Mouse (Mus musculus): ENCODE measurements around the gene Myo18b. TPM values are rescaled to one million over a fixed set of nuclear protein-coding genes. Genes with fewer than 3 reads are reported as not detected.

The Myo18b gene
- total and polyA plus RNA-seq, 3 experiments: not detected

GRCm38 (mm10) chr5:112776781-112777405, 119.3 kb downstream of the Myo18b start:
- Histone ChIP-seq H3K4me1 (ENCODE audit: control insufficient read depth in 1 of 2, insufficient read depth in 2 of 2) (no peaks in the 10 kb centered on the region), H3K79me2 (replicated peaks; ENCODE audit: control insufficient read depth, extremely low read depth, insufficient read depth, poor library complexity, severe bottlenecking) (no peaks in the 10 kb centered on the region), H3K27ac (ENCODE audit: insufficient read depth, low read depth) (no peak overlapping the region), H3K4me2 (ENCODE audit: insufficient read depth, low read depth, poor library complexity, severe bottlenecking) (no peak overlapping the region), H3K36me3 (replicated peaks in 1 of 2; ENCODE audit: control insufficient read depth in 1 of 2, insufficient read depth in 1 of 2, low read length in 1 of 2) (no peaks in the 10 kb centered on the region), H3K27me3 (replicated peaks) (no peaks in the 10 kb centered on the region), H3K4me3 (replicated peaks in 1 of 3; ENCODE audit: low read depth in 2 of 3, low read length in 2 of 3, poor library complexity in 1 of 3) (no peak overlapping the region), H3K9me3 (replicated peaks; ENCODE audit: low read length) (peaks cover 84% of the 10 kb centered on the region), H3K9ac (ENCODE audit: insufficient read depth, low read depth) (no peak overlapping the region)
- DNase-seq (ENCODE audit: extremely low read depth): no peak
- TF ChIP-seq HCFC1 (IDR thresholded peaks at IDR 0.05; ENCODE audit: low read depth, low read length) (no peak), MAFK (IDR thresholded peaks at IDR 0.05; ENCODE audit: insufficient replicate concordance, low read length) (no peak), ETS1 (conservative IDR thresholded peaks at IDR 0.05; ENCODE audit: low read depth, low read length) (no peak), JUN (IDR thresholded peaks at IDR 0.05; ENCODE audit: insufficient read depth, low read depth, low read length) (no peak), RAD21 (IDR thresholded peaks at IDR 0.05; ENCODE audit: low read depth, low read length) (no peak), SIN3A (IDR thresholded peaks at IDR 0.05; ENCODE audit: low read length) (no peak), RCOR1 (conservative IDR thresholded peaks at IDR 0.05; ENCODE audit: low read depth, low read length) (no peak), BHLHE40 (IDR thresholded peaks at IDR 0.05; ENCODE audit: low read depth, low read length) (no peak), MXI1 (IDR thresholded peaks at IDR 0.05; ENCODE audit: low read depth, low read length) (no peak), KAT2A (IDR thresholded peaks at IDR 0.05; ENCODE audit: insufficient replicate concordance, low read length) (no peak), MAX (IDR thresholded peaks at IDR 0.05; ENCODE audit: low read length) (no peak), POLR2AphosphoS2 (IDR thresholded peaks at IDR 0.05; ENCODE audit: low read depth, low read length) (no peak), MAZ (IDR thresholded peaks at IDR 0.05; ENCODE audit: low read depth, low read length) (no peak), JUND (conservative IDR thresholded peaks at IDR 0.05; ENCODE audit: low read depth, low read length) (no peak), ZMIZ1 (IDR thresholded peaks at IDR 0.05; ENCODE audit: low read depth, low read length) (no peak), USF1 (IDR thresholded peaks at IDR 0.05; ENCODE audit: low read depth, low read length) (no peak), PAX5 (IDR thresholded peaks at IDR 0.05; ENCODE audit: low read length) (no peak), CHD1 (IDR thresholded peaks at IDR 0.05; ENCODE audit: low read depth, low read length) (no peak)
- in situ Hi-C loops (cut with MboI; ENCODE audit: low pct_ligation_motif_present, low pct_unique_long_range_greater_than_20kb, low sequenced_read_pairs): no loop called here
- dilution Hi-C loops (cut with MboI; ENCODE audit: extremely low pct_ligation_motif_present, extremely low pct_unique_long_range_greater_than_20kb, low sequenced_read_pairs): no loop called here

GRCm38 (mm10) chr5:112773429-112773828, 122.7 kb downstream of the Myo18b start:
- Histone ChIP-seq H3K4me3 (replicated peaks in 1 of 3; ENCODE audit: low read depth in 2 of 3, low read length in 2 of 3, poor library complexity in 1 of 3) (no peak overlapping the region), H3K36me3 (replicated peaks in 1 of 2; ENCODE audit: control insufficient read depth in 1 of 2, insufficient read depth in 1 of 2, low read length in 1 of 2) (no peaks in the 10 kb centered on the region), H3K27me3 (replicated peaks) (no peaks in the 10 kb centered on the region), H3K4me2 (ENCODE audit: insufficient read depth, low read depth, poor library complexity, severe bottlenecking) (no peak overlapping the region), H3K4me1 (ENCODE audit: control insufficient read depth in 1 of 2, insufficient read depth in 2 of 2) (no peaks in the 10 kb centered on the region), H3K79me2 (replicated peaks; ENCODE audit: control insufficient read depth, extremely low read depth, insufficient read depth, poor library complexity, severe bottlenecking) (no peaks in the 10 kb centered on the region), H3K9me3 (replicated peaks; ENCODE audit: low read length) (peaks cover 82% of the 10 kb centered on the region), H3K9ac (ENCODE audit: insufficient read depth, low read depth) (no peak overlapping the region), H3K27ac (ENCODE audit: insufficient read depth, low read depth) (no peak overlapping the region)
- in situ Hi-C loops (cut with MboI; ENCODE audit: low pct_ligation_motif_present, low pct_unique_long_range_greater_than_20kb, low sequenced_read_pairs) (no loop called here), dilution Hi-C loops (cut with MboI; ENCODE audit: extremely low pct_ligation_motif_present, extremely low pct_unique_long_range_greater_than_20kb, low sequenced_read_pairs) (no loop called here)
- TF ChIP-seq TCF12 (IDR thresholded peaks at IDR 0.05; ENCODE audit: low read depth, low read length): no peak
- no peak for TF ChIP-seq CHD1 (IDR thresholded peaks at IDR 0.05; ENCODE audit: low read depth, low read length)
- TF ChIP-seq RCOR1 (conservative IDR thresholded peaks at IDR 0.05; ENCODE audit: low read depth, low read length): no peak
- no peak for TF ChIP-seq ZKSCAN1 (IDR thresholded peaks at IDR 0.05; ENCODE audit: borderline replicate concordance, low read depth, low read length)
- TF ChIP-seq MXI1 (IDR thresholded peaks at IDR 0.05; ENCODE audit: low read depth, low read length): no peak
- TF ChIP-seq TBP (conservative IDR thresholded peaks at IDR 0.05; ENCODE audit: low read depth, low read length): no peak
- no peak for TF ChIP-seq ZC3H11A (IDR thresholded peaks at IDR 0.05; ENCODE audit: low read depth, low read length)
- TF ChIP-seq E2F4 (IDR thresholded peaks at IDR 0.05; ENCODE audit: insufficient replicate concordance, low read depth, low read length): no peak
- no peak for TF ChIP-seq POLR2A (IDR thresholded peaks at IDR 0.05; ENCODE audit: low read depth, low read length)
- TF ChIP-seq USF1 (IDR thresholded peaks at IDR 0.05; ENCODE audit: low read depth, low read length): no peak
- no peak for TF ChIP-seq ETS1 (conservative IDR thresholded peaks at IDR 0.05; ENCODE audit: low read depth, low read length)
- TF ChIP-seq GABPA (IDR thresholded peaks at IDR 0.05; ENCODE audit: insufficient replicate concordance, low read depth, low read length): no peak
- no peak for TF ChIP-seq IRF4 (IDR thresholded peaks at IDR 0.05; ENCODE audit: low read depth, low read length)
- no peak for TF ChIP-seq CHD2 (IDR thresholded peaks at IDR 0.05; ENCODE audit: low read length)
- DNase-seq (ENCODE audit: extremely low read depth): no peak
